ENCODE assay signal across 24 mouse cellular contexts in the genomic region with DNA sequence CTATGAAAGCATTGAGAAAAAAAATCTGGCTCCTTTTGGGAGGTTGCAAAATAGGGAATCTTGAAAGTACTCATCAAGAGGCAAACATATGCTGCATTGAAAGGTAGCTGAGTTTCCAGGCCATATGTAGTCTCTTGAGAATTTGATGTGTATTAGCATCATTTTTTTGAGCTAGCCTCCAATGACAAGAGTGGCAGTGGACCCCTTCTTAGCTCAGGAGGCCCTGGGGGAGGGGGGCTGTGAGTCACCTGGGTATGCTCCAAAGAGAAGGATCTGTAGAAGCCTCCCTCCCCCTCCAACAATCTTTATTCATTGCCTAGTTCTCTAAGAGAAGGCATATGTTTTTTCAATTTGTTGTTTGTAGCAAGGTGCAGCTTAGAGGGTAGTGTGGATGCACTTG.
DNase-seq lines count a peak whose midpoint lies in the region; ATAC-seq lines count a peak whose summit lies in the region.
"Had no signal": no experiment of that assay in that cellular context is flagged by ENCODE, and none has a peak within 500 bp of the region (broad histone marks: within the 10 kb centered on the region; RNA-seq: fewer than 3 reads in every experiment).

No protein-coding gene starts in this region.

- no peak overlapping the region for H3K9ac ChIP-seq in forebrain, embryonic 13.5 days
- H3K9ac ChIP-seq in forebrain, embryonic 11.5 days (ENCODE audit: low read length) = no peak overlapping the region
- H3K9ac ChIP-seq in forebrain, embryonic 15.5 days (replicated peaks) = no peak overlapping the region
- H3K9ac ChIP-seq: embryonic facial prominence, embryonic 12.5 days had no signal

- H3K36me3 ChIP-seq in forebrain, embryonic 13.5 days (ENCODE audit: poor library complexity, severe bottlenecking) = no peaks in the 10 kb centered on the region
- H3K36me3 ChIP-seq in forebrain, embryonic 11.5 days (ENCODE audit: control insufficient read depth, insufficient read depth, low read length) = no peaks in the 10 kb centered on the region
- no peaks in the 10 kb centered on the region for H3K36me3 ChIP-seq in forebrain, embryonic 15.5 days
- H3K36me3 ChIP-seq in forebrain, embryonic 10.5 days (replicated peaks) = no peaks in the 10 kb centered on the region
- H3K36me3 ChIP-seq: embryonic facial prominence, embryonic 10.5 days; embryonic facial prominence, embryonic 12.5 days; G1E had no signal

- no peaks in the 10 kb centered on the region for H3K9me3 ChIP-seq in forebrain, embryonic 13.5 days (replicated peaks)
- no peaks in the 10 kb centered on the region for H3K9me3 ChIP-seq in forebrain, embryonic 11.5 days (ENCODE audit: control insufficient read depth, low read length)
- H3K9me3 ChIP-seq in forebrain, embryonic 15.5 days = no peaks in the 10 kb centered on the region
- H3K9me3 ChIP-seq in forebrain, embryonic 10.5 days = no peaks in the 10 kb centered on the region
- H3K9me3 ChIP-seq: embryonic facial prominence, embryonic 10.5 days; embryonic facial prominence, embryonic 12.5 days had no signal

- no peak overlapping the region for H3K27ac ChIP-seq in forebrain, embryonic 13.5 days
- H3K27ac ChIP-seq in forebrain, embryonic 11.5 days (ENCODE audit: low read depth, low read length) = no peak overlapping the region
- 0 out of 2 replicates have a peak overlapping the region, but pooled peaks have one; percentile 27 for H3K27ac ChIP-seq in forebrain, embryonic 15.5 days (replicated peaks)
- no peak overlapping the region for H3K27ac ChIP-seq in forebrain, embryonic 10.5 days
- H3K27ac ChIP-seq: embryonic facial prominence, embryonic 10.5 days; embryonic facial prominence, embryonic 12.5 days had no signal

- H3K27me3 ChIP-seq in forebrain, embryonic 13.5 days = no peaks in the 10 kb centered on the region
- H3K27me3 ChIP-seq in forebrain, embryonic 11.5 days (ENCODE audit: control insufficient read depth, insufficient read depth, low read length) = no peaks in the 10 kb centered on the region
- no peaks in the 10 kb centered on the region for H3K27me3 ChIP-seq in forebrain, embryonic 15.5 days
- H3K27me3 ChIP-seq in forebrain, embryonic 10.5 days (ENCODE audit: poor library complexity, severe bottlenecking) = no peaks in the 10 kb centered on the region
- H3K27me3 ChIP-seq: CH12.LX; embryonic facial prominence, embryonic 12.5 days; Patski had no signal

- ATAC-seq in forebrain, embryonic 13.5 days = peak; percentile 63; the same call in 1 of the 2 replicates
- no peak for ATAC-seq in forebrain, embryonic 11.5 days (replicated peaks; ENCODE audit: low FRiP score)
- peak; percentile 61; the same call in 1 of the 2 replicates for ATAC-seq in forebrain, embryonic 15.5 days (replicated peaks)
- ATAC-seq in frontal cortex, adult (ENCODE audit: low TSS enrichment) = peak; percentile 77
- ATAC-seq: activated CD4-positive, CD25-positive, alpha-beta regulatory T cell, adult 4 months; CD4-positive, CD25-positive, alpha-beta regulatory T cell, adult 4 months; Patski had no signal

- DNase-seq in forebrain, embryonic 11.5 days (ENCODE audit: low spot score) = no peak
- no peak for DNase-seq in forebrain, embryonic 10.5 days (ENCODE audit: extremely low spot score, low spot score)
- no peak for DNase-seq in frontal cortex, postnatal 36 days (ENCODE audit: low spot score in 2 of 2)
- DNase-seq in brain, adult 2 months (ENCODE audit: low read depth, low spot score) = peak; percentile 45
- DNase-seq in thymus, postnatal 36 days = no peak
- DNase-seq: adrenal gland, adult 8-10 months; adrenal gland, postnatal 14 days; adrenal gland, postnatal 36 days; B cell, adult 2 months; cerebellum, adult 11-12 months; cerebellum, adult 2 months; cerebellum, adult 9-10 months; cerebellum, postnatal 10 days; cerebellum, postnatal 25 days had no signal

- H3K4me3 ChIP-seq in forebrain, embryonic 13.5 days = no peak overlapping the region
- H3K4me3 ChIP-seq in forebrain, embryonic 11.5 days (ENCODE audit: low read depth, low read length) = no peak overlapping the region
- H3K4me3 ChIP-seq in forebrain, embryonic 15.5 days = no peak overlapping the region
- H3K4me3 ChIP-seq in forebrain, embryonic 10.5 days = no peak overlapping the region
- H3K4me3 ChIP-seq: embryonic facial prominence, embryonic 10.5 days; embryonic facial prominence, embryonic 12.5 days had no signal

- no peaks in the 10 kb centered on the region; the same call in 1 of the 2 replicates for H3K4me1 ChIP-seq in forebrain, embryonic 13.5 days
- H3K4me1 ChIP-seq in forebrain, embryonic 11.5 days (replicated peaks; ENCODE audit: control insufficient read depth, insufficient read depth, low read length) = no peaks in the 10 kb centered on the region
- H3K4me1 ChIP-seq in forebrain, embryonic 15.5 days = 0 out of 2 replicates have a peak, but pooled peaks cover 14% of the 10 kb centered on the region
- no peaks in the 10 kb centered on the region for H3K4me1 ChIP-seq in forebrain, embryonic 10.5 days
- H3K4me1 ChIP-seq: embryonic facial prominence, embryonic 10.5 days; embryonic facial prominence, embryonic 12.5 days had no signal

- H3K4me2 ChIP-seq in forebrain, embryonic 13.5 days = no peak overlapping the region
- no peak overlapping the region for H3K4me2 ChIP-seq in forebrain, embryonic 11.5 days (ENCODE audit: low read depth, low read length, severe bottlenecking)
- no peak overlapping the region for H3K4me2 ChIP-seq in forebrain, embryonic 15.5 days (replicated peaks)
- H3K4me2 ChIP-seq: embryonic facial prominence, embryonic 12.5 days had no signal
